Mouse (Mus musculus): ENCODE data around the gene Slc1a2.

The Slc1a2 gene

GRCm38 (mm10) chr2:102658163-102658660 lies at the start of gene Slc1a2:
Gene Slc1a2, plus strand, starts transcription at chr2:102658659.
- DNase-seq (ENCODE audit: low spot score in 2 of 2), result peak; percentile 83 to 90

DNA sequence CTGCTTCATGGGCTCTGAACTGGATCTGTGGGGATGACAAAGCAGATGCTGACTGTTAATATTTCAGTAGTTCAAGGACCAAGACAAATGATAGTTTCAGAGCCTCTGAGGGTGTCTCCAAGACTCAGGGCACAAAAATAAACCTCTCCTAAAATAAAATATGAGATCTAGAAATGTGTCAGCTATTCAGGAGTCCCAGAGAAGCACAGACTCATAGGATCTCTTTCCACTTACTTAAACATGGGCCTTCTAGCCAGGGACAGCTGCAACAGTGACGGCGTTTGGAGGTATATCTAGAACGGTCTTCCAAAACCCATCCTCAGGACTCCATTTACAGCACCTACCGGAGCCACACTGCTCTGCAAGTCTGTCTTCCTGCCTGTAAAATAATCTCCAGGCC lies 48.0 kb upstream of the Slc1a2 start:
- no peak for DNase-seq (ENCODE audit: low spot score in 2 of 2)

- DNase-seq (ENCODE audit: low spot score in 2 of 2), result no peak
Observed at GRCm38 (mm10) chr2:102616637-102617036, 41.8 kb upstream of the Slc1a2 start.

DNA sequence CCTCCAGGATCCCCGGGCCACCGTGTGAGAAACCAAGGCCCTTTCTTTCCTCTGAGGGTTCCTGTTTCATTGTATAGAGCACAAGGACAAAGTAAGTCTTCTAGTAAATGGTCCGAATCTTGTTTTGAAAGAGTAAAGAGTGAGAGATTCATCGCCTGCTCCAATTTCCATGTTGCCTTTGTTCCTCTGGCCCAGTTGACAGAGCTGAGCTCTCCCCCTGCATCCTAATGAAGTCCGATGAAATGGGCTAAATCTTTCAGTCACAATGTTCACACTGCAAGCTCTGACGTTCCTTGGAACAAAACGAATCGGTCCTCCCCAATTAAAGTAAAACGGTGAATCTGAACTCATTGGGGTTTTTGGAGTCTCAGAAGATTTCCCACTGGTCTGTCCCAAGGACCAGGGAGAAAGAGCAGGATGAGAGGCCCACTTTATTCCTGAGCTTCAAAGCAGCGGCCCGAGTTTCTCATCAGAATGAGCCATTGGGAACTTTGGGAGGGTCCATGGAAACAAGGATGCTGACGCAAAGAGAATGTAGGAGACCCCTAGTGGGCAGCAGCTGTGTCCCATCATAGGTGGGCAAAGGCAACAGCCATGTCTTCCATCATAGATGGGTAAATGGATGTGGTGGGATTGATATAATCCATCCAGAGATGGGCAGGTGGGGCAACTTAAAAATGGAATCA lies 37.6 kb upstream of the Slc1a2 start:
- peak; percentile 61 to 71 for DNase-seq (ENCODE audit: low spot score in 2 of 2)

- no peak for DNase-seq (ENCODE audit: low spot score in 2 of 2)
Observed at GRCm38 (mm10) chr2:102622176-102622575, 36.3 kb upstream of the Slc1a2 start.

GRCm38 (mm10) chr2:102622943-102623342 lies 35.5 kb upstream of the Slc1a2 start:
- DNase-seq (ENCODE audit: low spot score in 2 of 2), result no peak

- peak in 1 of 2 experiments; percentile 51 for DNase-seq (ENCODE audit: low spot score in 2 of 2)
Observed at GRCm38 (mm10) chr2:102624538-102624937, 33.9 kb upstream of the Slc1a2 start.

- peak in 1 of 2 experiments; percentile 36 for DNase-seq (ENCODE audit: low spot score in 2 of 2)
Observed at GRCm38 (mm10) chr2:102632361-102632760, 26.1 kb upstream of the Slc1a2 start.

DNA sequence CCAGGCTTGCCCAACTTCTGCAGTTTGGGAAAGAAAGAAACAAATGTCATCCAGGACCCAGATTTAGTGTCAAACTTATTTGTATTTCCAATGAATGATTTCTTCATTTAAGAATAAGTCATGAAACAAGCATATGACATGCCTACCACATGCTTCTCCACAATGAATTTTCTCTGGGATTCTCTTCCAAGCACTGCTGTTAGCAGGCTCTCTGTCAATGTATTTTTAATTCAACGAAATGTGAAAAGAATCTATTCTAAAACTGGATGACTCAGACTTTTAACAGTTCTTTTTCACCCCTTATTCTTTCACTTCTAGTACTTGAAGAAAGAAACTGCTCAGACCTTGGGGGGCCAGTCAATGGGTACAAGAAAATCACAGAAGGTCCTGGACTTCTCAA lies 24.4 kb upstream of the Slc1a2 start:
- peak in 1 of 2 experiments; percentile 31 for DNase-seq (ENCODE audit: low spot score in 2 of 2)

DNA sequence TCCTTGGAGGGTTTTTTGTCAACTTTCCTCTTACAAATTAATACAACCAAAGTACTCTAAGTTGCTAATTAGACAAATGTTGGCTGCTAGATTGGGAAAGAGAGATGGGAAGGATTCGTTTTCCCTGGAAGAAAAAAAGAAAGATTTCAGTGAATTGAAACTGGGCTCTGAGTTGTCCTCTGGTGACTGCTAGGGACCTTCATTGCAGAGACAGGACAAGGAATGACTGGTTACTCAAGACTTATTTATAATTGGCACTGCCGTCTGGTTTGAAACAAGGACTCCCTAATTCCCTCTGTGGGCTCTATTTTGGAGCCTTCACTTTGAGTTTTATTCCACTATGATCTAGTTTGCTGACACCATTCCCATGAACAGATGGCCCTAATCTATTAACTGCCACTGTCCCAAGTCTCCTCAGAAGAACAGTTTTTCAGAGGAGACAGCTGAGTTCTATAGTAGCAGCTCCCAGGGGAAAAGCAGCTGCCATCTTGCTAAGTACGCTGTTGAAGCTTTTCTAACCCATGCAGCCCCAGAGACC lies 22.9 kb upstream of the Slc1a2 start:
- peak in 1 of 2 experiments; percentile 50 for DNase-seq (ENCODE audit: low spot score in 2 of 2)

- peak; percentile 38 to 47 for DNase-seq (ENCODE audit: low spot score in 2 of 2)
Observed at GRCm38 (mm10) chr2:102636116-102636600, 22.3 kb upstream of the Slc1a2 start.

- DNase-seq (ENCODE audit: low spot score in 2 of 2), result peak in 1 of 2 experiments; percentile 13
Observed at GRCm38 (mm10) chr2:102638140-102638539, 20.3 kb upstream of the Slc1a2 start.

DNA sequence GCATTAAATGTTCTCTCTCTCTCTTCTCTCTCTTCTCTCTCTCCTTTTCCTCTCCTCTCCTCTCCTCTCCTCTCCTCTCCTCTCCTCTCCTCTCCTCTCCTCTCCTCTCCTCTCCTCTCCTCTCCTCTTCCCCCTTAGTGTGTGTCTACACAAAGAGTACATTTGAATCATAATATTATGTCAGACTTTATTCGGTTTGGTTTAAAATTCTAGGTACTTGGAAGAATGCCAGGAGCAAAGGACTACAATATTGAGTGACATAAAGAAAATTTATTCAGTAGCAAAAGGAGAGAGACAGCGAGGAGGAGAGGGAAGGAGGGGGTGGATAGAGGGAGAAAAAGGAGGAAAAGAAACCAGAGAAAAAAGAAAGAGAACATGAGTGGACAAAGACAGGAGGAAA lies 19.8 kb upstream of the Slc1a2 start:
- no peak for DNase-seq (ENCODE audit: low spot score in 2 of 2)

DNA sequence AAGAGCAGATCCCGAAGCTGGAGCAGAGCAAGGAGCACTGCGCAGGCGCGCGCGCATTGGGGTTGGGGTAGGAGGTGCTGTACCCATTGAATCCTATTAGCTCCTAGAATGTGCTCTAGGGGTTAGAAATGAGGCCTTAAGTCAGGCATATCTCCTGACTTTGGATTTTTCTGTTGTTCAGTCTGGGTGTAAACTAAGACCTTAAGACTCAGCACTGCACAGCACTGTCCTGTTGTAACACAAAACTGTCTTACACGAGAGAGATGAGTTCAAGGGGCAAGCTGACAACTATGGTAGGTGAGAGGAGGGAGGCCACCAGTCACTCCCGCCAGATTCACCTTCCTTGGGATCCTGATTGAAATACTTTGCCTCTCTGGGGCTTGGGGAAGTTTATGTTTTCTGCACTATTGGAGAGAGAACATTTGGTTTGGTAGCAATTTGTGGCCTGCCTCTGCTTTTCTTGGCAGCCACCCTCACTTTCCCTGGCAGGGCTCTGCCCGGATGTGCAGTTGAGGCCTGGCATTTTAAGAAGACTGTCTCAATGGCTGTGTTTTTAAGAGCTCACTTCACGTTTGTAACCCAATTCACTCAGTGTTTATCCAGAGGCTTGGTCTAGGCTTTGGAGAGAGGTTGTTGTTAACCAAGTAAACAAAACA lies 9.5 kb upstream of the Slc1a2 start:
- peak; percentile 77 to 82 for DNase-seq (ENCODE audit: low spot score in 2 of 2)

- DNase-seq (ENCODE audit: low spot score in 2 of 2), result no peak
Observed at GRCm38 (mm10) chr2:102650322-102650721, 8.1 kb upstream of the Slc1a2 start.

- no peak for DNase-seq (ENCODE audit: low spot score in 2 of 2)
Observed at GRCm38 (mm10) chr2:102655966-102656725, 2.3 kb upstream of the Slc1a2 start.

DNA sequence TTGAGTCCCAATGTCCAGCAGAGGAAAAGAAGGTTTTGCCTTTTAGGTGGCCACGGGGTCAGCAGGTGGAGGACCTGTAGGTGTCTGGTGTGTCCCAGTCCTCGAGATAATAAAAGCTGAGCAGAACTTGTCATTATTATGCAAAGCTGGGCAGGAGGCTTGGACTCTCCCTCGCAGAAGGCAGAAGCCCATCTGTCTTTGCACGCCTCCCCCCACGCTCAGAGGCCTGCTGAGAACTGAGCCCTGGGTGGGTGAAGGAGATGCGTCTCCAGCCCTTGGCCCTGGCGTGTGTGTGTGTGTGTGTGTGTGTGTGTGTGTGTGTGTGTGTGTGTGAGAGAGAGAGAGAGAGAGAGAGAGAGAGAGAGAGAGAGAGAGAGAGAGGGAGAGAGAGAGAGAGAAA lies 733 bp upstream of the Slc1a2 start:
- DNase-seq (ENCODE audit: low spot score in 2 of 2), result peak; percentile 73 to 80

GRCm38 (mm10) chr2:102658661-102659520 lies 432 bp downstream of the Slc1a2 start:
- peak; percentile 85 to 86 for DNase-seq (ENCODE audit: low spot score in 2 of 2)

GRCm38 (mm10) chr2:102659521-102659830 lies 1.0 kb downstream of the Slc1a2 start:
- peak; percentile 67 to 68 for DNase-seq (ENCODE audit: low spot score in 2 of 2)

- no peak for DNase-seq (ENCODE audit: low spot score in 2 of 2)
Observed at GRCm38 (mm10) chr2:102661052-102661451, 2.6 kb downstream of the Slc1a2 start.

- no peak for DNase-seq (ENCODE audit: low spot score in 2 of 2)
Observed at GRCm38 (mm10) chr2:102662911-102663310, 4.5 kb downstream of the Slc1a2 start.

Measured in right cerebral cortex, postnatal 10 days (tissue).